Mouse (Mus musculus) bone marrow macrophage, adult 2 months (primary cell): Measurements from ENCODE around the gene Klk4. TPM values are rescaled to one million over a fixed set of nuclear protein-coding genes. Genes with fewer than 3 reads are reported as not detected.

Experiments used
- H3K27ac ChIP-seq: 2 replicates; pipeline ENCODE4 v1.5.1; 2012; ENCODE audit warnings: low read depth, low read length; ENCODE audit not compliant: insufficient read depth
- H3K4me1 ChIP-seq: 2 replicates; pipeline ENCODE4 v1.6.1; 2012; ENCODE audit warnings: low read length; ENCODE audit not compliant: control insufficient read depth, insufficient read depth
- H3K4me3 ChIP-seq: 2 replicates; pipeline ENCODE4 v1.5.1; 2012; ENCODE audit warnings: mild to moderate bottlenecking, low read length, moderate library complexity; ENCODE audit not compliant: insufficient read depth
- CTCF ChIP-seq: IDR thresholded peaks from 2 replicates; pipeline ENCODE4 v1.5.1; 2012; ENCODE audit warnings: low read depth, mild to moderate bottlenecking, low read length, moderate library complexity
- POLR2A ChIP-seq: IDR thresholded peaks from 2 replicates; pipeline ENCODE4 v1.6.1; 2012; ENCODE audit warnings: mild to moderate bottlenecking, low read depth, low read length, borderline replicate concordance
- polyA plus RNA-seq: library from polyadenylated mRNA; stranded (reverse); fragments of >200 nt; gene quantifications from 2 replicates; pipeline ENCODE4 v1.2.4, GENCODE M21; 2012; ENCODE audit not compliant: missing spikeins, insufficient read depth, insufficient read length

Gene Klk4
- polyA plus RNA-seq, 1 experiment: not detected

DNA sequence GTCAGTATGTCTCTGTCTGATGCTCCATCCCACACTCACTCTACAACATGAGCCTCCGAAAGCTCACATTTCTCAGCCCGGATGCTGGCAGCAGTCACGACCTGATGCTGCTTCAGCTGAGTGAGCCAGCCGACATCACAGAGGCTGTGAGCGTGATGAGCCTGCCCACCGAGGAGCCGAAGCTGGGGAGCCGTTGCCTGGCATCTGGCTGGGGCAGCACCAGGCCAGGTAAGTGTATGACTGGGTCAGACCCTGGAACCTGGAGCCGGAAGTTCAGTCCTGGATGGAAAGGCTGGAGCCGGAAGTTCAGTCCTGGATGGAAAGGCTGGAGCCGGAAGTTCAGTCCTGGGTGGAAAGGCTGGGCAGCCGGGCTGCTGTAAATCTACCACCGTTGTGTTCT lies 37.5 kb downstream of the Klk4 start:
- TF ChIP-seq POLR2A: no peak
- Histone ChIP-seq H3K4me3 (no peak overlapping the region), H3K4me1 (peaks cover 27% of the 10 kb centered on the region)

DNA sequence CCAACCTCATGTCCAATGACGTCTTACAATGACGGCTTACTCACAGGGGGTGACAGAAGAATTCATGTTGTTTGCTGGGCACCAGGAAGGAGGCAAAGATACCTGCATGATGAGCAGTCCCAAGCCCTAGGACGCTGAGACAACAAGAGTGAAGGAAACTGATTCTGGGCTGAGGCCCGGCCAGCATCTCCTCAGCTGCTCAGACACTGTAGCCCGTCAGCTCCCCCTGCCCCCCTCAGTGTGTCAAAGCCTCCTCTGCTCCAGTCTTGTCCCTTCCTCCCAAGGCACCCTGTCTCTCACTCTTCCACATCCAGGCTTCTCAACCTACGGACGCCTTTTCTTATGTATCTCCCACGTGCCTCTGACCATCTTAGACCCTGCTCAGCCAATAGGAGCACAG lies 37.9 kb downstream of the Klk4 start:
- TF ChIP-seq CTCF (no peak), POLR2A (no peak)
- no peak overlapping the region for H3K4me3 ChIP-seq
- H3K4me1 ChIP-seq: peaks cover 27% of the 10 kb centered on the region
- H3K27ac ChIP-seq: no peak overlapping the region

More for the DNA sequence above, 37.5 kb downstream of the Klk4 start:
- no peak overlapping the region for H3K27ac ChIP-seq

DNA sequence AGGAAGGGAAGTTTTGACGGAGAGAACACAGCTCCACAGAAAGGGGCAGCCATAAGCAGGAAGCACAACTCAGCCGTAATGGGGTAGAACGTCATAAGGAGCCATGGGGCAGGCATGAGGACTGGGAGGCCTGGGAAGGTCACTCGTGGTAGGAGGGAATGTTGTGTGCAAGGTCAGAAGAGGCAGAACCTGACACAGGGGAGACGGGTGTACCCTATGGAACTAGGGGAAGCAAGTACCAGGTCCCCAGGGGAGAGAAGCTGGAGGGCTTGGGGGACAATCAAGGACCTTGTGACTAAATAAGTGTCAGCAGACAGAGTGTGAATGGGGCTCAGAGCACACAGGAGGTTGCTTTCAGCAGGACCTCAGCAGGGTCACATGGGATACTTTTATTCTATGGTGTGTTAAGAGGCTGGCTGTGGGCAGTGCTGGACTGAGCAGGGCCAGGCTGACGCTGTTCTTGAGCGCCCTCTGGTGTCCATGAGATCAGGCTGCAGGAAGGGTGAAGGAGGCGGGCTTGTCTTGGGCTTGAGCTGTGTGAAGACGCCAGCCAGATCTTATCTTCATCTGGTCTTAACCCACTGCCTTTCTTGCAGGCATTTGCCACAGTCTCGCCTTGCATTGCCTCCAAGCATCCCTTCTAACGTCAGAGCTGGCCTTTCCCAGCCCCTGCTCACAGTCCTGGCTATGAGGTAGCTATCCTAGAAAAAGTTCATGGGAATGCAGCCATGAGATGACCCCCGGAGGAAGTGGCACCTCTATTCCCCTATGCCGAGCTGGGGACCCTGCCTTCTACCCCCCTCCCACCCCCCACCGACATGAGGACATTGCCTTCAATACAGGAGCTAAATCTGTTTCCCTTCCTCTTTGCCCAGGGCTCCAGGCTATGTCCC lies 38.8 kb downstream of the Klk4 start:
- H3K27ac ChIP-seq: peak overlapping the region; percentile 79
- no peak for TF ChIP-seq POLR2A
- peak; percentile 58 for TF ChIP-seq CTCF
- H3K4me1 ChIP-seq: peaks cover 27% of the 10 kb centered on the region
- no peak overlapping the region for H3K4me3 ChIP-seq

DNA sequence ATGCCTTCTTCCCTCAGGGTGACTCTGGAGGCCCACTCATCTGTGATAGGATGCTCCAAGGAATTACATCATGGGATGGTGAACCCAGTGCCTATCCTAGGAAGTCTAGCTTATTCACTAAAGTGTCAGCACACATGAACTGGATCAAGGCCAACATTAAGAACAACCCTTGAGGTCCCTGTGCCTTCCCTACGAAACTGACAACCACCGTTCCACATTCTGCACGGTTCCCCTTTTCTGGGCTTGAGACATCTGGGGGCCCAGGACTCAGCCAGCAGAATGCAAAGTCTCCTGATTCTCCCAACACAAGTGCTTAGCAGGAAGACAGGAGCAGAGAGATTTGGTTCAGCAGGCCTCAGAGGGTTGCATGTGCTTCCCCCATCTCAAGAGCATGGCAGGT lies 39.6 kb downstream of the Klk4 start:
- peaks cover 27% of the 10 kb centered on the region for H3K4me1 ChIP-seq
- H3K4me3 ChIP-seq: peak overlapping the region; percentile 11; the same call in 1 of the 2 replicates
- peak overlapping the region; percentile 93 for H3K27ac ChIP-seq
- no peak for TF ChIP-seq POLR2A

DNA sequence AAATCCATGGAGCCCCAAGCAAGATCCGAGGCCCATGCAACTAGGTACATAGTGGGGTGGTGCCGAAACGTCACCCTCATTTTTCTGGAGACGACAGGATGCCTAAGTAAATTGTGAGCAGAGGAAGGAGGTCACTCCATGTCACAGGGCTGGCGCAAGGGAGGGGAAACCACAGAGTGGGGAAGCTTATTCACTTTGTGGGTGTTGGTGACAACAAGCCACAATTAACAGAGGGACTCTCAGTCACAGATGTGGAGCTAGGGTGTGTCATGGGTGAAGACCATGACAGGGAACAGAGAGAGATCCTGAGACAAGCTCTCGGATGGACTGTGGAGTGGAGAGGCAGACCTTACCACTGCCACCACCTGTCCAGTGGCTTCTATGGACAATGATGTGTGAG lies 40.1 kb downstream of the Klk4 start:
- TF ChIP-seq CTCF: no peak
- H3K4me1 ChIP-seq: peaks cover 27% of the 10 kb centered on the region
- peak overlapping the region; percentile 11; the same call in 1 of the 2 replicates for H3K4me3 ChIP-seq
- H3K27ac ChIP-seq: peak overlapping the region; percentile 93

DNA sequence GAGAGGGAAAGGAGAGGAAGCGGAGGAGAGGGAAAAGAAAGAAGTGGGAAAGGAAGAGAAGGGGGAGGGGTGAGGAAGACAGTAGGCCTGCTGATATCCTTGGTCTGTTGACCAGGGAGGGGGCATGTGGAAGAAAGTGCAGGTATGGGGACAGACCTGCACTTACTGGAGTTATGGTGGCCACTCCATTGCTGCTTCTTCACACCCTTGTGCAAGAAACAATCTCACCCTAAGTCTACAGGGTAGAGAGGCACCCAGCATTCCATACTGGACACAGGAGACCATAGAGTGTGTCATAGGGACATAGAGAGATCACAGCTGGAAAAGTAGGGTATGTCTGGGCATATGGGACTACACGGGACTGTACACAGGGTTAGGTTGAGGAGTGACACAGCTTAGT lies 41.0 kb downstream of the Klk4 start:
- Histone ChIP-seq H3K4me1 (peaks cover 27% of the 10 kb centered on the region), H3K27ac (no peak overlapping the region), H3K4me3 (no peak overlapping the region)
- TF ChIP-seq POLR2A (no peak), CTCF (no peak)

DNA sequence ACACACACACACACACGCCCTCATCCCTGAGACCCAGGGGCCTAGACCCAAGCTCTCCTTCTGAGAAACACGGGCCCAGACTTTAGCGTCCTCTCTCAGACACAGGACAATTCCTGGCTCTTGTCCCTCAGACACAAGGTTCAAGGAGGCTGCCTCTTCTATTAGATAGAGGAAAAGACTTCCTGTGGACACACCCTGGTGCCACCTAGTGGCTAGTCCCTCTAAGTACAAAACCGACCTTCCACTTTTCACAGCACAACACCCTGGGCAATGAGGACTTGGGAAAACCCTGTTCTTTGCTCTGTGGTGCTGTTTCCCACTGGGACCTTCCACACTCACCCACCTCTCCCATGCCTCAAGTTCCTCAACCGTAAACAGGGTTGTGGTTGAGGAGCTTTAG lies 45.0 kb downstream of the Klk4 start:
- no peak for TF ChIP-seq POLR2A
- peak; percentile 27; the same call in 1 of the 2 replicates for TF ChIP-seq CTCF
- H3K4me3 ChIP-seq: no peak overlapping the region

DNA sequence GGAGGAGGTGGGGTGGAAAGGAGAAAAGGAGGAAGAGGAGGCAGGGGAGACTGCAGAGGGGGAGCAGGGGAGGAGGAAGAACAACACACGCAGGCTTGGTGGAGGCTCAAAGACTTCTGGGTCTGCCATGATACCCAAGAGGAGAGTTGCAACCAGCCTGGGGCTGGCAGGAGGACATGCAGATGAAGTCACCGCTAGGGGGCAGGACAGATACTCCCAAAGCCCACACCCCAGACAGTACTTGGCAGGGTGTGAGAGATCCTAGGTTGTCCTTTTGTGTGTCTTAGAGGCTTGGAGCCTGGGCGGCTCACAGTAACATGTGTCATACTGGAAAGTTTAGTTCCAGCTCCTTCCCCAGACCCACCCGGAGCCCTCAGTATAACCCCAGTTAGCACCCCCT lies 47.6 kb downstream of the Klk4 start:
- TF ChIP-seq POLR2A (no peak), CTCF (peak; percentile 79)

More for the DNA sequence above, 45.0 kb downstream of the Klk4 start:
- Histone ChIP-seq H3K27ac (no peak overlapping the region), H3K4me1 (peaks cover 13% of the 10 kb centered on the region)

DNA sequence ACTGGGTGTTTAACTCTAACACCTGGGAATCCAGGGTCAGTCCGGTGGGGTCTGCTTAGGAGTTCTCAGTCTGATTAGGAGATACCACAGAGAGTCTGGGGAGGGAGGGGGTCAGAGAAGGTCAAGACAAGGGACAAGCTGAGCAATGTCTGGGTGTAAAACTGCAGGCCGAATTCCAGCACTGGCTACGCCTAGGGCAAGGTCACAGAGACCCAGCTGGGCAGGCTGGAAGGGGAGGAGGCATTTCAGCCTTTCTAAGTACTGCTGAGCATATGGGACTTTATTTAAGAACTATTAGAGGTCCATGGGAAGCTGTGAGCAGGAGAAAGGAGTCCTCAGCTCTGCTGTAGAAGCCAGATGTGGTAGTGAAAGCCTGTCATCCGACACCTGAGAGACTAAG lies 51.4 kb downstream of the Klk4 start:
- Histone ChIP-seq H3K4me3 (no peak overlapping the region), H3K27ac (no peak overlapping the region), H3K4me1 (no peaks in the 10 kb centered on the region)
- TF ChIP-seq CTCF (no peak), POLR2A (no peak)

More for the DNA sequence above, 47.6 kb downstream of the Klk4 start:
- Histone ChIP-seq H3K27ac (no peak overlapping the region), H3K4me3 (no peak overlapping the region), H3K4me1 (no peaks in the 10 kb centered on the region)

DNA sequence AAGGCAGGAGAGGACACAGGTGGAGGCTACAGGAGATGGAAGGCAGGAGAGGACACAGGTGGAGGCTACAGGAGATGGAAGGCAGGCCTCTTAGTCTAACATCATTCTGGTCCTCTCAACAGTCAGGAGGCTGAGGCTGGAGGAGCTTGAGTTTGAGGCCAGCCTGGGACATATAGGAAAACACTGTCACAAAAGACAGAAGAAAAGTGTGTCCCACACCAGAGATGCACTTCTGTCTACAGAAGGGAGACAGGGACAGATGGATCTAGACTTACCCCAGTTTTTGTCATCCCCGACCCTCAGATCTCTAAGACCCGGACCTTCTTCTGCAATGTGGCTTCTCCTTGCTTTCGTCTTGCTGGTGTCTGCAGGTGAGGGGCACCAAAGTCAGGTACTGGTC lies 52.5 kb downstream of the Klk4 start, which contains the start of gene Klk15:
TSS of gene Klk15 (plus strand) at position 301 of the 400 bp plus-strand sequence.
- Histone ChIP-seq H3K4me1 (no peaks in the 10 kb centered on the region), H3K27ac (no peak within 1 kb of the TSS), H3K4me3 (no peak within 1 kb of the TSS)
- TF ChIP-seq POLR2A: no peak
- no peak for TF ChIP-seq CTCF
